8 mouse cellular contexts compared by ENCODE assay signal in genomic region chr3:52101401-52101976, GRCm38 (mm10). TPM values are rescaled to one million over a fixed set of nuclear protein-coding genes. Genes with fewer than 3 reads are reported as not detected.
DNase-seq lines count a peak whose midpoint lies in the region; ATAC-seq and TF ChIP-seq lines count a peak whose summit lies in the region.

No protein-coding gene starts in this region.

- H3K4me3 ChIP-seq in heart, embryonic 16.5 days (ENCODE audit: low read length): peak overlapping the region; percentile 77
- H3K4me3 ChIP-seq in bone marrow, adult 2 months (replicated peaks; ENCODE audit: control insufficient read depth, low read depth, low read length): peak overlapping the region; percentile 71
- peak overlapping the region; percentile 87 for H3K4me3 ChIP-seq in hindbrain, embryonic 11.5 days (ENCODE audit: low read depth, low read length)
- H3K4me3 ChIP-seq in liver, postnatal 0 days (ENCODE audit: low read depth, low read length): peak overlapping the region; percentile 82

- TF ChIP-seq CTCF in bone marrow, adult 2 months (IDR thresholded peaks at IDR 0.05; ENCODE audit: control insufficient read depth, insufficient read depth, low read length): no peak
- no peak for TF ChIP-seq CTCF in liver, postnatal 0 days (IDR thresholded peaks at IDR 0.05; ENCODE audit: low read depth)

- H3K27ac ChIP-seq in heart, embryonic 16.5 days (ENCODE audit: low read length): peak overlapping the region; percentile 99
- H3K27ac ChIP-seq in bone marrow, adult 2 months (ENCODE audit: control insufficient read depth, insufficient read depth, low read depth, low read length, poor library complexity): peak overlapping the region; percentile 81
- peak overlapping the region; percentile 98 for H3K27ac ChIP-seq in hindbrain, embryonic 11.5 days (ENCODE audit: low read depth, low read length)
- peak overlapping the region; percentile 99 for H3K27ac ChIP-seq in liver, postnatal 0 days (ENCODE audit: low read depth)

- H3K4me1 ChIP-seq in heart, embryonic 16.5 days (ENCODE audit: control insufficient read depth, insufficient read depth, low read length): peaks cover 6% of the 10 kb centered on the region
- no peaks in the 10 kb centered on the region for H3K4me1 ChIP-seq in bone marrow, adult 2 months (ENCODE audit: control insufficient read depth, insufficient read depth, low read length)
- no peaks in the 10 kb centered on the region for H3K4me1 ChIP-seq in hindbrain, embryonic 11.5 days (replicated peaks; ENCODE audit: control insufficient read depth, insufficient read depth, low read length)
- H3K4me1 ChIP-seq in liver, postnatal 0 days (ENCODE audit: insufficient read depth): peaks cover 14% of the 10 kb centered on the region

- no peaks in the 10 kb centered on the region for H3K27me3 ChIP-seq in heart, embryonic 16.5 days (ENCODE audit: control insufficient read depth, insufficient read depth, low read length)
- no peaks in the 10 kb centered on the region for H3K27me3 ChIP-seq in hindbrain, embryonic 11.5 days (ENCODE audit: control insufficient read depth, insufficient read depth, low read length)
- H3K27me3 ChIP-seq in liver, postnatal 0 days (ENCODE audit: insufficient read depth, low read length): no peaks in the 10 kb centered on the region

- no peak for DNase-seq in heart, adult 8-10 months (ENCODE audit: low spot score)
- DNase-seq in hindbrain, embryonic 11.5 days (ENCODE audit: low spot score): no peak
- no peak for DNase-seq in liver, postnatal 0 days
- DNase-seq in left cerebral cortex, adult 8-10 months (ENCODE audit: low spot score in 2 of 2): no peak
- DNase-seq in right cerebral cortex, postnatal 25 days: no peak
- DNase-seq in layer of hippocampus, adult 9-11 months: no peak

- peak; percentile 7; the same call in 1 of the 2 replicates for ATAC-seq in heart, embryonic 16.5 days (replicated peaks; ENCODE audit: extremely low read depth, insufficient read depth, low FRiP score)
- ATAC-seq in hindbrain, embryonic 11.5 days (ENCODE audit: low FRiP score): peak; percentile 58
- ATAC-seq in liver, postnatal 0 days: peak; percentile 3; the same call in 1 of the 2 replicates

- peak overlapping the region; percentile 90 for H3K9ac ChIP-seq in heart, embryonic 16.5 days (ENCODE audit: low read length)
- H3K9ac ChIP-seq in hindbrain, embryonic 11.5 days (ENCODE audit: low read depth, low read length): peak overlapping the region; percentile 92
- H3K9ac ChIP-seq in liver, postnatal 0 days (replicated peaks): peak overlapping the region; percentile 79

- no peaks in the 10 kb centered on the region for H3K36me3 ChIP-seq in heart, embryonic 16.5 days (ENCODE audit: control insufficient read depth, insufficient read depth)
- no peaks in the 10 kb centered on the region for H3K36me3 ChIP-seq in hindbrain, embryonic 11.5 days (ENCODE audit: control insufficient read depth, insufficient read depth, low read length)
- H3K36me3 ChIP-seq in liver, postnatal 0 days (replicated peaks; ENCODE audit: insufficient read depth, low read length): no peaks in the 10 kb centered on the region

- peaks cover under 1% of the 10 kb centered on the region; the same call in 1 of the 2 replicates for H3K9me3 ChIP-seq in heart, embryonic 16.5 days (replicated peaks; ENCODE audit: control insufficient read depth, low read length)
- H3K9me3 ChIP-seq in hindbrain, embryonic 11.5 days (ENCODE audit: control insufficient read depth, low read length): no peaks in the 10 kb centered on the region
- no peaks in the 10 kb centered on the region for H3K9me3 ChIP-seq in liver, postnatal 0 days (ENCODE audit: low read length)

- peak overlapping the region; percentile 79 for H3K4me2 ChIP-seq in heart, embryonic 16.5 days (ENCODE audit: low read depth, low read length)
- peak overlapping the region; percentile 80 for H3K4me2 ChIP-seq in hindbrain, embryonic 11.5 days (replicated peaks; ENCODE audit: low read depth, low read length)
- H3K4me2 ChIP-seq in liver, postnatal 0 days (ENCODE audit: low read depth, low read length): peak overlapping the region; percentile 99

- no peak for TF ChIP-seq POLR2A in bone marrow, adult 2 months (IDR thresholded peaks at IDR 0.05; ENCODE audit: borderline replicate concordance, control insufficient read depth, low read depth, low read length)

- TF ChIP-seq EP300 in liver, postnatal 0 days (IDR thresholded peaks at IDR 0.05; ENCODE audit: low read depth): no peak

- WGBS in heart, embryonic 16.5 days: under 1% methylated on average over 14 of the region's 14 CpGs
- WGBS in bone marrow, adult 2 months: 5% methylated on average over 14 of the region's 14 CpGs
- WGBS in hindbrain, embryonic 11.5 days: 1% methylated on average over 14 of the region's 14 CpGs
- WGBS in liver, postnatal 0 days (ENCODE audit: insufficient replicate concordance): 2% methylated on average over 14 of the region's 14 CpGs

RNA-seq across cellular contexts. Expression of gene Maml3, which starts 3.4 kb away (rescaled TPM):
- polyA plus RNA-seq in heart, embryonic 16.5 days (2015; fragmentation: Nextera tagmentation; extraction: Ambion mirVana): 2.6 and 3.1 TPM in 2 replicates
- total RNA-seq in heart, adult 8-10 months (2022): 1 to 10 TPM; 1.9 to 3.3 (median 2.7) TPM
- polyA plus RNA-seq in bone marrow, adult 2 months (2011; ENCODE audit: insufficient read depth, insufficient read length, low replicate concordance, missing spikeins): 1.4 and 4.9 TPM in 2 replicates
- 6.5 and 7.5 TPM in 2 replicates for polyA plus RNA-seq in hindbrain, embryonic 11.5 days (2014; fragmentation: Nextera tagmentation; extraction: Ambion mirVana)
- 0.64 and 0.65 TPM in 2 replicates for polyA plus RNA-seq in liver, postnatal 0 days (2015; fragmentation: Nextera tagmentation; extraction: Ambion mirVana)
- total RNA-seq in left cerebral cortex, adult 8-10 months (2022): 1 to 10 TPM; 6.7 to 8.3 (median 7.1) TPM

Comparison
In these comparisons a context has a peak if more than half of its experiments do, and no peak if none do; other contexts are left out.
1. ATAC-seq: peak in every context shown above with its lines; median percentile 58 in hindbrain, embryonic 11.5 days; 7 in heart, embryonic 16.5 days; 3 in liver, postnatal 0 days.